Mouse (Mus musculus): ENCODE results near the gene Gpr1. TPM values are rescaled to one million over a fixed set of nuclear protein-coding genes. Genes with fewer than 3 reads are reported as not detected.

Gene Gpr1
- polyA plus RNA-seq, 1 experiment from 2014 or later: 0.17 TPM

- TF ChIP-seq CTCF (IDR thresholded peaks at IDR 0.05; ENCODE audit: low read depth): no peak
- ATAC-seq (replicated peaks; ENCODE audit: low FRiP score, low read depth) (no peak), DNase-seq (ENCODE audit: low spot score) (peak; percentile 18)
- no peak overlapping the region for H3K4me3 ChIP-seq (replicated peaks; ENCODE audit: low read depth, low read length)
- 0 out of 2 replicates have a peak, but pooled peaks cover 7% of the 10 kb centered on the region for H3K4me1 ChIP-seq (replicated peaks; ENCODE audit: insufficient read depth, low read length)
- H3K4me2 ChIP-seq (ENCODE audit: low read length): peak overlapping the region; percentile 41
- H3K9me3 ChIP-seq (replicated peaks; ENCODE audit: low read length): no peaks in the 10 kb centered on the region
- WGBS: 31% methylated on average over 22 of the region's 22 CpGs
- no peak overlapping the region for H3K27ac ChIP-seq
- no peaks in the 10 kb centered on the region for H3K36me3 ChIP-seq (ENCODE audit: insufficient read depth, low read length)
- no peak overlapping the region for H3K9ac ChIP-seq (ENCODE audit: low read depth, low read length)
- no peaks in the 10 kb centered on the region for H3K27me3 ChIP-seq (ENCODE audit: insufficient read depth, low read length)
Observed at GRCm38 (mm10) chr1:63213478-63214270, 669 bp downstream of the Gpr1 start.

DNA sequence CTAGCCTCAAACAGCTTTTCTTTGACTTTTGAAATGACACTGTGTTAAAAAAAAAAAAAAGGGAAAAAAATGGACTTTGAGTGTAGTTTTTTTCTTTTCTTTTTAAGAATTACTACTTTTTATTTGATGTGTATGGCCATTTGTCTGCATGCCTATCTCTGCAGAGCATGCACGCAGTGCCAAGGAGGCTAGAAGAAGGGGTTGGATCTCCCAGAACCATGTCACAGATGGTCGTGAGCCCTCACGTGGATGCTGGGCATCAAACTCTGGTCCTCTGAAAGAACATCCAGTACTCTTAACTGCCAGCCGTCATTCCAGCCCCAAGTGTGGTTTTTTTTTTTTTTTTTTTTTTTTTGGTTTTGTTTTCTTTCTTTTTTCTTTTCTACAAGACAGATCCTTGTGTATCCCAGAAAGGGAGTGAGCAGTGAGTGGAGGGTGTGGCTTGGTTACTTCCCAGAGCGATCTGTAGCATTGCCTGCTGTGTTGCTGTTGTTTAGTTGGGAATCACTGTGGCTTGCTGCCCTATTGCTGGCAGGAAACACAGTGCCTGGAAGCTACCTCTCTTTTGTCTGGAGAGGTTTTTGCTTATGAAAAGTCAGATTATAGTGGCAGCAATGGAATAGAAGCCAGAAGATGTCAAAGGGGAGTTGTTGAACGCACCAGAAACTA is 4.3 kb downstream of the Gpr1 start:
- no peak overlapping the region for H3K9ac ChIP-seq (ENCODE audit: low read depth, low read length)
- H3K4me1 ChIP-seq (replicated peaks; ENCODE audit: insufficient read depth, low read length): 0 out of 2 replicates have a peak, but pooled peaks cover 7% of the 10 kb centered on the region
- H3K36me3 ChIP-seq (ENCODE audit: insufficient read depth, low read length): no peaks in the 10 kb centered on the region
- no peak for TF ChIP-seq CTCF (IDR thresholded peaks at IDR 0.05; ENCODE audit: low read depth)
- no peak overlapping the region for H3K27ac ChIP-seq
- H3K4me3 ChIP-seq (replicated peaks; ENCODE audit: low read depth, low read length): no peak overlapping the region
- 37% methylated on average over 6 of the region's 6 CpGs for WGBS
- no peaks in the 10 kb centered on the region for H3K27me3 ChIP-seq (ENCODE audit: insufficient read depth, low read length)
- ATAC-seq (replicated peaks; ENCODE audit: low FRiP score, low read depth) (no peak), DNase-seq (ENCODE audit: low spot score) (no peak)
- no peaks in the 10 kb centered on the region for H3K9me3 ChIP-seq (replicated peaks; ENCODE audit: low read length)
- H3K4me2 ChIP-seq (ENCODE audit: low read length): no peak overlapping the region

DNA sequence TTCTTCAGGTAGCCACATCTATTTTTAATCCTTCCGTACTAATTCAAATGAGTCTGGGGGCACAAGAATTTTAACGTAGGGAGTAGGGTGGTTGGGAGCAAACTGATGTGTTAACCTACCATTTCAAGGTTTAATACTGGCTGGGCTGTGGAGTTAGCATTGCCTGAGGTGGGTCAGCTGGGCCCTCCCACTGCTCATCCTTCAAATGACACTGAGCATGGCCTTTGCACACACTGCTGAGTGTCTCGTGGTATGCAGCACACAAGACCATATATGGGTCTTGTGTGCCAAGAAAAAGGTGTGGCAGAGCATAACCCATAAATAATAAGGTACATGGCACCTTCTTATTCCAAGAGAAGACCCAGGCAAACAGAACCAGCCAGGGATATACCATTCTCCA is 6.7 kb downstream of the Gpr1 start:
- H3K4me1 ChIP-seq (replicated peaks; ENCODE audit: insufficient read depth, low read length): no peaks in the 10 kb centered on the region
- H3K27ac ChIP-seq: no peak overlapping the region
- H3K9me3 ChIP-seq (replicated peaks; ENCODE audit: low read length): no peaks in the 10 kb centered on the region
- no peaks in the 10 kb centered on the region for H3K36me3 ChIP-seq (ENCODE audit: insufficient read depth, low read length)
- H3K27me3 ChIP-seq (ENCODE audit: insufficient read depth, low read length): no peaks in the 10 kb centered on the region
- H3K9ac ChIP-seq (ENCODE audit: low read depth, low read length): no peak overlapping the region
- 79% methylated on average over 3 of the region's 3 CpGs for WGBS
- DNase-seq (ENCODE audit: low spot score) (no peak), ATAC-seq (replicated peaks; ENCODE audit: low FRiP score, low read depth) (no peak)
- TF ChIP-seq CTCF (IDR thresholded peaks at IDR 0.05; ENCODE audit: low read depth): no peak
- no peak overlapping the region for H3K4me2 ChIP-seq (ENCODE audit: low read length)
- no peak overlapping the region for H3K4me3 ChIP-seq (replicated peaks; ENCODE audit: low read depth, low read length)

DNA sequence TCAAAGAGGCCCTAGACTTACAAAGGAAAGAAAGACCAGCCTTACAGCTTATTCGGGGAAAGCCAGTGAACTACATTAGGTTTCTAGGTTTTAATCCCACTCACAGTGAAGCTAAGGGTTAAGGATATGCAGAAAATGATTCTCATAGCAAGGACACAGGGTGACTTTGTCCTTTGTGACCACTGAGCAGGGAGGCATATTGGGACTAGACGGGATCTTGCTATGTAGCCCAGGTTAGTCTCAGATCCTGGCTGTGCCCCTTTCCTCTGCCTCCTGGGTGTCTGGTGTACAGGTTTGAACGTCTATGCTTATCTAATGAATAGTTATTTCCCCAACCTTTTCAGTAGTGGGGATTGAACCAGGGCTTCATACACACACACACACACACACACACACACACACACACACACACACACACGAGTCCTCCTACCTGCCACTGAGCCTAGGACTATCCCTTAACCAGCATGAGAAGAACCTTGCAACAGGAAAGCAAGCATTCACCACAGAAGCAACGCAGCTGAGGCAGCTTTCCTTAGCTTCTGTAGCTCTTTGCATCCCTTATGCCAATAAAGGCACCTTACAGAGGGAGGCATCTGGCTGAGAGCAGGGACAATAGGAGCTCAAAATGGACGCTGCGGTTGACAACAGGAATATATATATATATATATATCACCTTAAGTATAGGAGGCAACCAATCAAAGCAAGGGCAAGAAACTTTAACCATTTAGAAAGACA is 9.5 kb downstream of the Gpr1 start:
- H3K4me2 ChIP-seq (ENCODE audit: low read length): no peak overlapping the region
- TF ChIP-seq CTCF (IDR thresholded peaks at IDR 0.05; ENCODE audit: low read depth): no peak
- no peaks in the 10 kb centered on the region for H3K36me3 ChIP-seq (ENCODE audit: insufficient read depth, low read length)
- no peak overlapping the region for H3K27ac ChIP-seq
- 36% methylated on average over 7 of the region's 7 CpGs for WGBS
- H3K9me3 ChIP-seq (replicated peaks; ENCODE audit: low read length): no peaks in the 10 kb centered on the region; the same call in 1 of the 2 replicates
- DNase-seq (ENCODE audit: low spot score) (no peak), ATAC-seq (replicated peaks; ENCODE audit: low FRiP score, low read depth) (no peak; the same call in 1 of the 2 replicates)
- H3K4me1 ChIP-seq (replicated peaks; ENCODE audit: insufficient read depth, low read length): no peaks in the 10 kb centered on the region
- H3K27me3 ChIP-seq (ENCODE audit: insufficient read depth, low read length): no peaks in the 10 kb centered on the region
- no peak overlapping the region for H3K9ac ChIP-seq (ENCODE audit: low read depth, low read length)
- no peak overlapping the region for H3K4me3 ChIP-seq (replicated peaks; ENCODE audit: low read depth, low read length)

- H3K9ac ChIP-seq (ENCODE audit: low read depth, low read length): no peak overlapping the region
- H3K27ac ChIP-seq: no peak overlapping the region; the same call in 1 of the 2 replicates
- no peak overlapping the region for H3K4me3 ChIP-seq (replicated peaks; ENCODE audit: low read depth, low read length)
- H3K27me3 ChIP-seq (ENCODE audit: insufficient read depth, low read length): no peaks in the 10 kb centered on the region
- ATAC-seq (replicated peaks; ENCODE audit: low FRiP score, low read depth) (peak; percentile 66), DNase-seq (ENCODE audit: low spot score) (peak; percentile 72)
- H3K9me3 ChIP-seq (replicated peaks; ENCODE audit: low read length): no peaks in the 10 kb centered on the region; the same call in 1 of the 2 replicates
- H3K36me3 ChIP-seq (ENCODE audit: insufficient read depth, low read length): no peaks in the 10 kb centered on the region
- 18% methylated on average over 7 of the region's 7 CpGs for WGBS
- no peaks in the 10 kb centered on the region for H3K4me1 ChIP-seq (replicated peaks; ENCODE audit: insufficient read depth, low read length)
- peak; percentile 51; the same call in 1 of the 2 replicates for TF ChIP-seq CTCF (IDR thresholded peaks at IDR 0.05; ENCODE audit: low read depth)
- H3K4me2 ChIP-seq (ENCODE audit: low read length): no peak overlapping the region
Observed at GRCm38 (mm10) chr1:63203950-63204659, 10.2 kb downstream of the Gpr1 start.
